Mouse (Mus musculus) liver, embryonic 15.5 days (tissue): Measurements from ENCODE around the gene Apln. TPM values are rescaled to one million over a fixed set of nuclear protein-coding genes. Genes with fewer than 3 reads are reported as not detected.

Experiments
- ATAC-seq: fragments of 200-750 bp; cut with Nextera tagmentation; 2 replicates; pipeline ENCODE4 v1.8.0; 2017; ENCODE audit warnings: moderate number of reproducible peaks, mild to moderate bottlenecking, moderate library complexity; ENCODE audit not compliant: insufficient read depth
- H3K27ac ChIP-seq: fragments of 300-500 bp; sonication (generic); replicated peaks from 2 replicates; pipeline ENCODE4 v1.5.1; 2015; ENCODE audit warnings: mild to moderate bottlenecking, inconsistent platforms
- H3K27me3 ChIP-seq: fragments of 300-500 bp; sonication (generic); 2 replicates; pipeline ENCODE4 v1.6.1; 2015; ENCODE audit warnings: mild to moderate bottlenecking, inconsistent platforms
- H3K36me3 ChIP-seq: fragments of 300-500 bp; sonication (generic); replicated peaks from 2 replicates; pipeline ENCODE4 v1.6.1; 2015; ENCODE audit warnings: moderate library complexity, mild to moderate bottlenecking, inconsistent platforms
- H3K4me1 ChIP-seq: fragments of 300-500 bp; sonication (generic); replicated peaks from 2 replicates; pipeline ENCODE4 v1.6.1; 2015; ENCODE audit warnings: inconsistent platforms
- H3K4me2 ChIP-seq: fragments of 300-500 bp; sonication (generic); 2 replicates; pipeline ENCODE4 v1.6.1; 2015; ENCODE audit warnings: moderate library complexity, mild to moderate bottlenecking, inconsistent platforms
- H3K4me3 ChIP-seq: fragments of 300-500 bp; sonication (generic); replicated peaks from 2 replicates; pipeline ENCODE4 v1.5.1; 2015; ENCODE audit warnings: mild to moderate bottlenecking, inconsistent platforms
- H3K9ac ChIP-seq: fragments of 300-500 bp; sonication (generic); 2 replicates; pipeline ENCODE4 v1.6.1; 2015; ENCODE audit warnings: moderate library complexity, mild to moderate bottlenecking, inconsistent platforms
- H3K9me3 ChIP-seq: fragments of 300-500 bp; sonication (generic); replicated peaks from 2 replicates; pipeline ENCODE4 v1.6.1; 2016; ENCODE audit warnings: inconsistent platforms
- WGBS: fragments of 180-500 bp; shearing (Covaris S2); methylation state at CpG from one replicate; pipeline ENCODE4 v1.1.7; 2015; ENCODE audit warnings: mixed read lengths; ENCODE audit not compliant: insufficient replicate concordance; 5-methylcytosine and 5-hydroxymethylcytosine counted together
- polyA plus RNA-seq: library from polyadenylated mRNA; unstranded; fragments of >200 nt; fragmentation: Nextera tagmentation; extraction: Ambion mirVana; gene quantifications from 2 replicates; pipeline ENCODE4 v1.2.1, GENCODE M21; 2015

Apln gene
- polyA plus RNA-seq: 0.17 TPM in 2 replicates

GRCm38 (mm10) chrX:48034144-48035113, at the start of gene Apln:
Gene Apln, minus strand, starts transcription at chrX:48034853.
- Histone ChIP-seq H3K27me3 (peaks cover 61% of the 10 kb centered on the region), H3K36me3 (no peaks in the 10 kb centered on the region), H3K4me1 (no peaks in the 10 kb centered on the region), H3K9ac (no peak within 1 kb of the TSS), H3K9me3 (no peaks in the 10 kb centered on the region), H3K4me3 (peak within 1 kb of the TSS; percentile 35), H3K4me2 (peak within 1 kb of the TSS; percentile 62), H3K27ac (no peak within 1 kb of the TSS)
- 14% methylated on average over 71 of the region's 73 CpGs for WGBS
- ATAC-seq: no peak

DNA sequence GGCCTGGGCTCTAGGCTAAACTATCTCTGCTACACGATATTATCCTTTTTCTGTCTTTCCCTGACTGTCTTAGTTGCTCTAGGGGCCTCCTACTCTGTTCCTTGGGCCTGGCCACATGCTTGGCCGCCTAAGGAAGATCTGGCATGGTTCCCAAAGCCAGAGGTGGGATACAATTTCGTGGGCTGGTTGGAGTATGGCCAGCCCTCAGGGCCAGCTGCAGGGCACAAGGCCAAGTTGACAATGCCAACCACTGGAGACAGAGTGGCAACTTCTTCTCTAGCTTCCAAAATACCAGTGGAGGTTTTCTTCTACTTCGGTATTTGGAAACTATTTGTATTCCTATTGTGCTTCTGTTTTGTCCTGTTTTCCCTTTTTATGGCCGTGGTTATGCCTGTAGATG, 47.7 kb upstream of the Apln start:
- H3K36me3 ChIP-seq: no peaks in the 10 kb centered on the region
- no peak overlapping the region for H3K4me3 ChIP-seq
- no peaks in the 10 kb centered on the region for H3K27me3 ChIP-seq
- no peaks in the 10 kb centered on the region for H3K4me1 ChIP-seq
- no peak for ATAC-seq
- no peak overlapping the region for H3K27ac ChIP-seq
- no peak overlapping the region for H3K9ac ChIP-seq
- 43% methylated on average over 5 of the region's 5 CpGs for WGBS
- H3K9me3 ChIP-seq: no peaks in the 10 kb centered on the region
- H3K4me2 ChIP-seq: no peak overlapping the region

DNA sequence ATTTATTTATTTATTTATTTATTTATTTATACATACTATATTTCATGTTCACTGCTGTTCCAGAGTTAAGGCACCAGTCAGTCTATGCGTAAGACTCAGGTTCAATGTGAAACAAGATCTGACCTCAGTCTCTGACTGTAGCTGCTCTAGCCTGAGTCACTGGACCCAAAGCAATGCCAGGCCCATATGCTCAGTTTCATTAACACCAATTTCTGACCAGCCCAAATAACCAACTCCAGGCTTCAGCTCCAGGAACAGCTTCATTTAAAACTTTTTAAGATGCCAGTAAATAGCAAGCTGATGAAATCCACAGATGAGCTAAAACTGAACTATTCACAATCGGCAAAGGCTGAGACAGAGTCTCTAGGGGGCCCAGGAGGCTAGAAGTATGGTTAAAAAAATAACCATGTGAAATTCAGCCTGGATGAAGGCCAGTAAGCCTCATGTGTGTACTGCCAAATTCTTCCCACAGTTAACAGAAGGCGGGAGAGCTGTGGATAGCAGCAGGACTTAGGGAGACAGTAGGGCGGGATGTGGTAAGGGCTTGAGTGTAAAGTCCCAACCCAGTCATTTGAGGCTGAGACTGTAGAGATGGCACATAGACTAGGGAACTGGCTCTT, 42.3 kb upstream of the Apln start:
- no peak overlapping the region for H3K4me2 ChIP-seq

GRCm38 (mm10) chrX:48074691-48075090, 40.0 kb upstream of the Apln start:
- ATAC-seq: no peak
- Histone ChIP-seq H3K9ac (no peak overlapping the region), H3K36me3 (no peaks in the 10 kb centered on the region), H3K4me3 (no peak overlapping the region), H3K4me1 (no peaks in the 10 kb centered on the region), H3K4me2 (no peak overlapping the region), H3K27me3 (0 out of 2 replicates have a peak, but pooled peaks cover 8% of the 10 kb centered on the region), H3K27ac (no peak overlapping the region), H3K9me3 (no peaks in the 10 kb centered on the region)
- 59% methylated on average over 3 of the region's 3 CpGs for WGBS

More for the DNA sequence above, 42.3 kb upstream of the Apln start:
- Histone ChIP-seq H3K4me1 (no peaks in the 10 kb centered on the region), H3K9me3 (no peaks in the 10 kb centered on the region), H3K36me3 (no peaks in the 10 kb centered on the region), H3K27me3 (0 out of 2 replicates have a peak, but pooled peaks cover 8% of the 10 kb centered on the region), H3K27ac (no peak overlapping the region), H3K4me3 (no peak overlapping the region), H3K9ac (no peak overlapping the region)
- no peak for ATAC-seq
- WGBS: 64% methylated on average over 4 of the region's 4 CpGs

GRCm38 (mm10) chrX:48072401-48072800, 37.7 kb upstream of the Apln start:
- ATAC-seq: no peak
- no peak overlapping the region for H3K27ac ChIP-seq
- 27% methylated on average over 5 of the region's 5 CpGs for WGBS

DNA sequence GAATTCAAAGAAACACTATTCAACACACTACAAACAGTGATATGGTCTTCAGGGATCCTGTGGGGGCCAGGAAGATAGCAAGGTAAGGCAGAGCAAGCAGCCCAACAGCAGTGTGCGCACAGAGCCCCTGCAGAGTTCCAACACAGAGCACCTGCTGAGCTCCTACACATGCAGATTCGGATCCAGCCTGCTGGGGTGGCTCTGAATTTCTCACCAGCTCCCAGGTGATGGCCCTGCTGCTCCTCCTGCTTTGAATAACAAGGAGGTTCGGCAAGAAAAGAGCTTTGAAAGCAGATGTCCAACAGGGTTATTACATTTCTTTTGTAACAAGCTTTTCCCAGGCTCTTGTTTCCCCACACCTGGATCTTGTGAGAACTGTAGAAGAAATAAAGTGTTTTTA, 37.3 kb upstream of the Apln start:
- no peaks in the 10 kb centered on the region for H3K4me1 ChIP-seq
- H3K36me3 ChIP-seq: no peaks in the 10 kb centered on the region
- WGBS: 26% methylated on average over 3 of the region's 3 CpGs
- 0 out of 2 replicates have a peak, but pooled peaks cover 8% of the 10 kb centered on the region for H3K27me3 ChIP-seq
- H3K4me2 ChIP-seq: no peak overlapping the region
- H3K9ac ChIP-seq: no peak overlapping the region
- H3K4me3 ChIP-seq: no peak overlapping the region
- H3K27ac ChIP-seq: no peak overlapping the region
- no peaks in the 10 kb centered on the region for H3K9me3 ChIP-seq
- no peak for ATAC-seq

More at GRCm38 (mm10) chrX:48072401-48072800, 37.7 kb upstream of the Apln start:
- no peak overlapping the region for H3K4me2 ChIP-seq
- no peak overlapping the region for H3K4me3 ChIP-seq
- no peaks in the 10 kb centered on the region for H3K36me3 ChIP-seq
- H3K9me3 ChIP-seq: no peaks in the 10 kb centered on the region
- 0 out of 2 replicates have a peak, but pooled peaks cover 8% of the 10 kb centered on the region for H3K27me3 ChIP-seq
- H3K9ac ChIP-seq: no peak overlapping the region
- H3K4me1 ChIP-seq: no peaks in the 10 kb centered on the region

GRCm38 (mm10) chrX:48066891-48067290, 32.2 kb upstream of the Apln start:
- WGBS: 48% methylated on average over 3 of the region's 3 CpGs

GRCm38 (mm10) chrX:48064166-48064853, 29.7 kb upstream of the Apln start:
- Histone ChIP-seq H3K4me1 (no peaks in the 10 kb centered on the region), H3K36me3 (no peaks in the 10 kb centered on the region), H3K27me3 (no peaks in the 10 kb centered on the region), H3K9me3 (no peaks in the 10 kb centered on the region), H3K4me3 (no peak overlapping the region), H3K9ac (no peak overlapping the region), H3K27ac (no peak overlapping the region), H3K4me2 (no peak overlapping the region)
- 37% methylated on average over 5 of the region's 5 CpGs for WGBS
- no peak for ATAC-seq

More at GRCm38 (mm10) chrX:48066891-48067290, 32.2 kb upstream of the Apln start:
- Histone ChIP-seq H3K9ac (no peak overlapping the region), H3K4me2 (no peak overlapping the region), H3K27me3 (no peaks in the 10 kb centered on the region), H3K9me3 (no peaks in the 10 kb centered on the region), H3K4me1 (no peaks in the 10 kb centered on the region), H3K36me3 (no peaks in the 10 kb centered on the region), H3K27ac (no peak overlapping the region), H3K4me3 (no peak overlapping the region)
- ATAC-seq: no peak

- Histone ChIP-seq H3K27me3 (no peaks in the 10 kb centered on the region), H3K4me2 (no peak overlapping the region), H3K4me1 (no peaks in the 10 kb centered on the region), H3K9ac (no peak overlapping the region), H3K9me3 (no peaks in the 10 kb centered on the region), H3K36me3 (no peaks in the 10 kb centered on the region), H3K27ac (no peak overlapping the region), H3K4me3 (no peak overlapping the region)
- no peak for ATAC-seq
- 69% methylated on average over 4 of the region's 4 CpGs for WGBS
These were observed 27.8 kb upstream of the Apln start for GRCm38 (mm10) chrX:48062481-48062880.

- Histone ChIP-seq H3K9ac (no peak overlapping the region), H3K27me3 (peaks cover 9% of the 10 kb centered on the region), H3K9me3 (no peaks in the 10 kb centered on the region), H3K4me3 (peak overlapping the region; percentile 34), H3K27ac (no peak overlapping the region), H3K4me2 (peak overlapping the region; percentile 59), H3K36me3 (no peaks in the 10 kb centered on the region), H3K4me1 (no peaks in the 10 kb centered on the region)
- ATAC-seq: no peak
- 21% methylated on average over 31 of the region's 31 CpGs for WGBS
These were observed 19.7 kb upstream of the Apln start for GRCm38 (mm10) chrX:48054186-48055015.
